Mouse (Mus musculus): ENCODE measurements around the gene Pnkp. TPM values are rescaled to one million over a fixed set of nuclear protein-coding genes. Genes with fewer than 3 reads are reported as not detected.

The Pnkp gene
- total RNA-seq, 2 experiments from 2014 or later, result 33.8 to 40.8 TPM

GRCm38 (mm10) chr7:44851625-44852234 lies 5.2 kb upstream of the Pnkp start:
- no peak for DNase-seq (ENCODE audit: low spot score in 2 of 2)

GRCm38 (mm10) chr7:44852259-44853027 lies 4.5 kb upstream of the Pnkp start:
- no peak for DNase-seq (ENCODE audit: low spot score in 2 of 2)

DNA sequence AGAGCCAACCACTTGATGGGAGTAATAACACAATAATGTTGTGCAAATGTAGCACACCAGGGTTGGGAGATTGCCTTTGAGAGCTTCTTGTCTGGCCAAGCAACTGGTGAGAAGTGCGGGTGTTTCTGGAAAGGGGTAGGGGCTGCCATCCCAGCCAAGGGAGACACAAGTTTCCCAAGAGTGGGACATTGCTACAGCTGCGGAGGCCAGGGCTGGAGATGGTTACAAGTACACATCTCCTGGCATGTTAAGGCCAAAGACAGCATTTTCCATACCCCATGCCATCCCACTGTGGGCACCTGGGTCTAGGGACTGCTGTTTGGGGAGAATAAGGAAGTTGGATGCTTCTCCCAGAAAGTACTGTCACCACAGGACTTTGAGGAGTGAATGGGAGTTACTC lies 3.9 kb upstream of the Pnkp start:
- DNase-seq (ENCODE audit: low spot score in 2 of 2), result no peak

GRCm38 (mm10) chr7:44853596-44854355 lies 3.2 kb upstream of the Pnkp start:
- no peak for DNase-seq (ENCODE audit: low spot score in 2 of 2)

GRCm38 (mm10) chr7:44854356-44855031 lies 2.4 kb upstream of the Pnkp start:
- DNase-seq (ENCODE audit: low spot score in 2 of 2), result peak; percentile 84 to 85

GRCm38 (mm10) chr7:44855036-44855435 lies 1.9 kb upstream of the Pnkp start:
- DNase-seq (ENCODE audit: low spot score in 2 of 2), result no peak

DNA sequence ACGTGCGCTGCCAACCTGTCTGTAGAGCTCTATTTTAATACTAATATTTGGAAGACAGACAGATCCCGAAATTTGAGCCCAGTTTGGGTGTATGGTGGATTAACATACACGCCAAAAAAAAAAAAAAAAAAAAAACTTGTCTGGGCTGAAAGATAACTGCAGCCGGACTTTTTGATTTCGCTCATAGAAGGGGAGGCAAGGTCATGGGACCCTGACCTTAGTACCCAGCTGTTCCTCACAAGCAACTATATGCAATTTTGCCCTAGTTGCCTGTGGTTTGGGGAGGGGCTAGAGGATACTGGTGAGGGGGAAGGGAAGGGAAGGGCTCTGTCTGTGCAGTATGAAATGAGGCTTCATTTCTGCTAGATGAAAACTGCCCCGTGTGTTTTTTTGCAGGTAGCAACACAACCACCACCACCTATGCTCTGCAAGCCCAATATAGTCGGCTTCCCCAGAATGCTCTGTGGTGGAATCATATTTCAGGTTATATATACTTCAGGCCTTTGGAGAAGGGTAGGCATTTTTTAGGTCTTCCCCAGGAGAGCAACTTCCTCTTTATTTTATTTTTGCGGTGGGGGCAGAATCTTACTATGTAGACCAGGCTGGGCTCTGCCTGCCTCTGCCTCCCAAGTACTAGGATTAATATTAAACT lies 548 bp upstream of the Pnkp start:
- DNase-seq (ENCODE audit: low spot score in 2 of 2), result no peak

GRCm38 (mm10) chr7:44857905-44858304 lies 966 bp downstream of the Pnkp start:
- no peak for DNase-seq (ENCODE audit: low spot score in 2 of 2)

DNA sequence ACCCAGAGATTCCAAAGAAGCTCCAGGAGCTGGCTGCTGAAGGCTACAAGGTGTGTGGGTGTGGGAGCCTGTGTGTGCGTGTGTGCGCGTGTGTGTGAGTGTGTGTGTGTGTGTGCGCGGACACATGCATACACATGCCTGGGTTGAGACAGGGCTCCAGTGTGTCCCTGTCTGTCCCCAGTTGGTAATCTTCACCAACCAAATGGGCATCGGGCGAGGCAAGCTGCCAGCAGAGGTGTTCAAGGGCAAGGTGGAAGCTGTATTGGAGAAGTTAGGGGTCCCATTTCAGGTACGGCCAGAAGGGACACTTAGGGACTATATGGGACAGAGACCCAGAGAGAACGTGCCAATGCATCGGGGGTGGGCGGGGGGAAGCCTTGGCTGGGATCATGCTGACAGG lies 3.0 kb downstream of the Pnkp start:
- DNase-seq (ENCODE audit: low spot score in 2 of 2), result no peak

- DNase-seq (ENCODE audit: low spot score in 2 of 2), result peak; percentile 69 to 75
Measured at GRCm38 (mm10) chr7:44860576-44861428, 3.9 kb downstream of the Pnkp start.

DNA sequence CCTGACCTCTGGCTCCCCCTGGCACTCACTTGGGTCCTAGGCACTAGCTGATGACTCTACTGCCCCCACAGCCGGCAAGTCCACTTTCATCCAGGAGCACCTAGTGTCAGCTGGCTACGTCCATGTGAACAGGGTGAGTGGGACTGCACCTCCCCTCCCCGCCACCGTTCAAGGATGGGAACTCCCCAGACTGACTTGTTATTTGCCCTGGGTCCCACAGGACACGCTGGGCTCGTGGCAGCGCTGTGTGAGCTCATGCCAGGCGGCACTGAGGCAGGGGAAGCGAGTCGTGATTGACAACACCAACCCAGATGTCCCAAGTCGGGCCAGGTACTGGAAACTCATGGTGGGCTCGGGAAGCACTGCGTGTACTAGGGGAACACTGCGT lies 4.5 kb downstream of the Pnkp start:
- DNase-seq (ENCODE audit: low spot score in 2 of 2), result no peak

DNA sequence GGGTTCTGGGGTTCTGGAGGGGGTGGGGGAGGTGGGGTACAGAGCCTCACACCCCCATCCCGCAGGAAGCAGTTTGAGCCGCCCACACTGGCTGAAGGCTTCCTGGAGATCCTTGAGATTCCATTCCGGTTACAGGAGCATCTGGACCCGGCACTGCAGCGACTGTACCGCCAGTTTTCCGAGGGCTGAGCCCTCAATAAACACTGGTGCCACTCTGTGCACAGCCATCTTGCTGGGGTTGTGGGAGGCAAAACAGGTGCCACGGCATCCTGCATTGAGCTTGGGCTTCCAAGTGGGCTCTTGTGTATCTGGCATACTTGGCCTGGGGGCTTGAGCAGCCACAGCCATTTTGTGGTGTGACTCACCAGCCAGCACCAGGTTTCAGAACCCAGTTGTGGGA lies 5.5 kb downstream of the Pnkp start:
- DNase-seq (ENCODE audit: low spot score in 2 of 2), result no peak

GRCm38 (mm10) chr7:44863210-44863609 lies 6.3 kb downstream of the Pnkp start:
- DNase-seq (ENCODE audit: low spot score in 2 of 2), result no peak

- no peak for DNase-seq (ENCODE audit: low spot score in 2 of 2)
Measured at GRCm38 (mm10) chr7:44863982-44864494, 7.1 kb downstream of the Pnkp start.

GRCm38 (mm10) chr7:44864595-44865542 lies 7.9 kb downstream of the Pnkp start:
- no peak for DNase-seq (ENCODE audit: low spot score in 2 of 2)

DNA sequence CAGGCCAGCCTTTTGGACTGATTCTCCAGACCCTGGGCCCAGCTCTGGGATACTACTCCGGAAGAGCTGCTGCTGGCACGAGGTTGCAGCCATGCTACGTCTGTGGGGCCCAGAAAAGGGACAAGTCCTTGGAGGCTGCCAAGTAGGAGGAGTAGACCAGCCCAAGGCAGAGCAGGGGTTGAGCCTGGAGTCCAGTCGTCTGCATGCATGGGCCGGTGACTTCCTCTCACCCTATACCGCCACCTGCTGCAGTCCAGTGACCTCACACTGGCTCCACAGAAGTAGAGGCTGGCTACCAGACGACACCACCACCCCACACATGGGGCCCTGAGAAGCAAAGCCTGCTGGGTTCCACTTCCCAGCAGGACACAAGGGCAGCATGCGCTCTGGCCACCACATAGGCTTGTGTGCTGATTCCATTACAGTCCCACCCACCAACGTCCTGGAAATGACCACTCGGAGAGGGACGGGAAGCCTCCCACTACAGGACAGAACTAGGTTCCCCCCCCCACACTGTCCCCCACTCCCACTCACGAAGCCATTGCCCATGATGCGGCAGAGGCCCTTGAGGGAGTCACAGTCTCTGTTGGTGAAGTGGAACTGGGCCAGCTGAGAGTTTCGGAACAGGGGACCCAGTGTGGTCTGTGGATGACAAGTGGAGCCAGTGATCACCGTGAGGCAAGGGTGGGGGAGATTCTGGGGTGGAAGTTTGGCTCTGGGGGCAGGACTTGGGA lies 9.5 kb downstream of the Pnkp start:
- DNase-seq (ENCODE audit: low spot score in 2 of 2), result peak; percentile 57 to 65

DNA sequence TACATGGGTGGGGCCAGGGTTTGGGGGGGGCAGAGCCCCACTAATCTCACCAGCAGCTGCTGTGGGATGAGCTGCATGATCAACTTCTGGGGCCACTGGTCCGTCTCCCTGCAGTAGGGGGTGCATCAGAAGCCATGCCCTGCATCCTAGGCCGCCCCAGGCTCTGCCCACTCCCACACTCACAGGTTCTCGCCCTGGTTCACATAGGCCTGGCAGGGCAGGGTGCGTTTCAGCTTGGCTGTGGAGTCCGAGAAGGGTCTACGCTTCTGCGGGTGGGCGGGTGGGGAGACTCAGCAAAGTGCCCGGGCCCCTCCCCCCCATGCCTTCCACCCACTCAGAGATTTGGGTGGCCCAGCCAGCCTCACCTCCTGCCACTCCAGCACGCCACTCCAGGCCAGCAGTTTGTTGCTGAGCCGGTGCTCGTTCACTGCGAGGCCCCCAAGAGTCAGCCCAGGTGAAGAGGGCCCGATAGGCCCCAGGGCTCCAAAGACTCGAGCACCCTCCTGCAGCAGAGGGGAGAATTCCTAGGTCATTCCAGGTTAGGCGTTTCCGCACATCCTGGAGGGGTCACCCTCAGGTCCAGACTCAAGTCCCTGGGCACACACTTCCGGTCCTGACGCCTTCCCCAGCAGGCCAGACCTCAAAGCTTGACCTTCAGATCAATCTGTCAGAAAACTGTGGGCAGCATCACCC lies 10.2 kb downstream of the Pnkp start:
- DNase-seq (ENCODE audit: low spot score in 2 of 2), result no peak

Data from adrenal gland, adult 18-20 months (tissue).